Mouse (Mus musculus) kidney, embryonic 14.5 days (tissue): ENCODE results near the gene Plxnb1. TPM values are rescaled to one million over a fixed set of nuclear protein-coding genes. Genes with fewer than 3 reads are reported as not detected.

ENCODE experiments used
- polyA plus RNA-seq: library from polyadenylated mRNA; unstranded; fragments of >200 nt; fragmentation: Nextera tagmentation; extraction: Ambion mirVana; gene quantifications from 2 replicates; pipeline ENCODE4 v1.2.1, GENCODE M21; 2014

The Plxnb1 gene
- polyA plus RNA-seq, 1 experiment from 2014 or later: 17.0 TPM

Other genes with a start within 250 kb of the Plxnb1 start
- 8.6 and 14.5 TPM in 2 replicates for gene Slc26a6, start 242.1 kb upstream of the Plxnb1 start, polyA plus RNA-seq
- not detected in 2 replicates for gene Tmem89, start 180.8 kb upstream of the Plxnb1 start, polyA plus RNA-seq
- 482 and 520 TPM in 2 replicates for gene Uqcrc1, start 158.8 kb upstream of the Plxnb1 start, polyA plus RNA-seq
- gene Col7a1, start 141.8 kb upstream of the Plxnb1 start, polyA plus RNA-seq: 3.5 and 5.4 TPM in 2 replicates
- 0.24 TPM in 1 of 2 replicates, not detected in the other for gene Ucn2, start 109.4 kb upstream of the Plxnb1 start, polyA plus RNA-seq
- 6.4 and 10.1 TPM in 2 replicates for gene Pfkfb4, start 103.6 kb upstream of the Plxnb1 start, polyA plus RNA-seq
- gene Shisa5, start 56.8 kb upstream of the Plxnb1 start, polyA plus RNA-seq: 58.0 and 65.7 TPM in 2 replicates
- gene Trex1, start 35.7 kb upstream of the Plxnb1 start, polyA plus RNA-seq: 12.6 and 13.3 TPM in 2 replicates
- gene Atrip, start 21.3 kb upstream of the Plxnb1 start, polyA plus RNA-seq: 20.5 and 30.7 TPM in 2 replicates
- gene Ccdc51, start 12.9 kb upstream of the Plxnb1 start, polyA plus RNA-seq: 13.5 and 14.7 TPM in 2 replicates
- 687 and 868 TPM in 2 replicates for gene Tma7, start 12.8 kb upstream of the Plxnb1 start, polyA plus RNA-seq
- not detected in 2 replicates for gene Fbxw21, start 66.7 kb downstream of the Plxnb1 start, polyA plus RNA-seq
- not detected in 2 replicates for gene Fbxw13, start 100.6 kb downstream of the Plxnb1 start, polyA plus RNA-seq
- not detected in 2 replicates for gene Fbxw20, start 139.4 kb downstream of the Plxnb1 start, polyA plus RNA-seq
- gene Fbxw14, start 192.3 kb downstream of the Plxnb1 start, polyA plus RNA-seq: not detected in 2 replicates
- gene Fbxw28, start 244.3 kb downstream of the Plxnb1 start, polyA plus RNA-seq: not detected in 2 replicates